Mouse (Mus musculus) kidney, embryonic 15.5 days (tissue): Measurements from ENCODE around the gene Gm10160. TPM values are rescaled to one million over a fixed set of nuclear protein-coding genes. Genes with fewer than 3 reads are reported as not detected.

Source experiments
- ATAC-seq: fragments of 200-750 bp; cut with Nextera tagmentation; replicated peaks from 2 replicates; pipeline ENCODE4 v1.8.0; 2017; ENCODE audit warnings: moderate TSS enrichment; ENCODE audit not compliant: low FRiP score
- H3K27ac ChIP-seq: fragments of 300-500 bp; sonication (generic); 2 replicates; pipeline ENCODE4 v1.5.1; 2015; ENCODE audit warnings: mild to moderate bottlenecking, inconsistent platforms
- H3K27me3 ChIP-seq: fragments of 300-500 bp; sonication (generic); 2 replicates; pipeline ENCODE4 v1.6.1; 2015; ENCODE audit warnings: inconsistent platforms
- H3K36me3 ChIP-seq: fragments of 300-500 bp; sonication (generic); 2 replicates; pipeline ENCODE4 v1.6.1; 2015; ENCODE audit warnings: inconsistent platforms
- H3K4me1 ChIP-seq: fragments of 300-500 bp; sonication (generic); 2 replicates; pipeline ENCODE4 v1.6.1; 2015; ENCODE audit warnings: inconsistent platforms
- H3K4me2 ChIP-seq: fragments of 300-500 bp; sonication (generic); 2 replicates; pipeline ENCODE4 v1.6.1; 2015; ENCODE audit warnings: moderate library complexity, mild to moderate bottlenecking, inconsistent platforms
- H3K4me3 ChIP-seq: fragments of 300-500 bp; sonication (generic); replicated peaks from 2 replicates; pipeline ENCODE4 v1.5.1; 2015; ENCODE audit warnings: mild to moderate bottlenecking, inconsistent platforms
- H3K9ac ChIP-seq: fragments of 300-500 bp; sonication (generic); 2 replicates; pipeline ENCODE4 v1.6.1; 2015; ENCODE audit warnings: mild to moderate bottlenecking, inconsistent platforms
- H3K9me3 ChIP-seq: fragments of 300-500 bp; sonication (generic); replicated peaks from 2 replicates; pipeline ENCODE4 v1.6.1; 2016; ENCODE audit warnings: inconsistent platforms
- WGBS: fragments of 180-500 bp; shearing (Covaris S2); methylation state at CpG from one replicate; pipeline ENCODE4 v1.1.7; 2015; ENCODE audit warnings: mixed read lengths; 5-methylcytosine and 5-hydroxymethylcytosine counted together
- polyA plus RNA-seq: library from polyadenylated mRNA; unstranded; fragments of >200 nt; fragmentation: Nextera tagmentation; extraction: Ambion mirVana; gene quantifications from 2 replicates; pipeline ENCODE4 v1.2.1, GENCODE M21; 2015

Gene Gm10160
- polyA plus RNA-seq, 1 experiment from 2014 or later, result not detected

- Histone ChIP-seq H3K36me3 (0 out of 2 replicates have a peak, but pooled peaks cover 8% of the 10 kb centered on the region), H3K4me1 (0 out of 2 replicates have a peak, but pooled peaks cover 5% of the 10 kb centered on the region), H3K27me3 (no peaks in the 10 kb centered on the region), H3K4me3 (no peak overlapping the region), H3K27ac (no peak overlapping the region), H3K4me2 (no peak overlapping the region), H3K9ac (no peak overlapping the region), H3K9me3 (no peaks in the 10 kb centered on the region)
- 31% methylated on average over 6 of the region's 6 CpGs for WGBS
- ATAC-seq, result peak; percentile 80
Measured at GRCm38 (mm10) chr7:81868158-81868557, 12.6 kb upstream of the Gm10160 start.

DNA sequence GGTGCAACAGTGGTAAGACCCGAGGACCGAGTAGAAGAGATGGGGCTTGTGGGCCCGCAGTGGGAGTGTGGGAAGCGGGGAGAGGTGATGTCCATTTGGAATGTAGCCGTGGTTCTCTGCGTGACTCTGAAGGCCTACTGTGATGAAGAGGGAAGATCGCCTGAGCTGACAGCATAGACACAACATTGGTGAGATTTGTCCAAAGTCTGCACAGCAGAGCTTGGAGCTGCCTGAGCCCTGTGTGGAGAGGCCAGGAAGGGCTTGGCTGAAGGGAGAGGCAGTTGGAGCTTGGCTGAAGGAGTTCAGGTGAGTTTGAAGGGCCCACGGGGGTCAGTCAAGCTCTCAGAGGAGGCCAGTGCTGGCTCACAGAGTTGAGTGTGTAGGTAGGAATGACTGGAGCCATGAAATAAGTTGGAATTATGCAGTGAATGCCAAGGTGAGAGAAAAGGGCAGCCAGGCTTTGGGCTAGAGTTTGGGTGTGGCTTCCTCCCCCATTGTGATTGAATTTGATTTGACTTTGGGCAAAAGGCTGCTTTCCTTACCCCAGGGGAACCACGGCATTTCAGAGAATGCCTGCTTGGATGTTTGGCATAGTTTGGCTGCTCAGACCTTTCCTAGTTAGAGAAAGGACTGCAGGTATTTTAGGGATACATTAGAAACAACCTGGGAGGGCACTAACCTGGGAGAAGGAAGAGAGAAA, 11.8 kb upstream of the Gm10160 start:
- no peak overlapping the region for H3K27ac ChIP-seq
- WGBS, result 89% methylated on average over 9 of the region's 9 CpGs
- 0 out of 2 replicates have a peak, but pooled peaks cover 6% of the 10 kb centered on the region for H3K4me1 ChIP-seq
- no peaks in the 10 kb centered on the region for H3K27me3 ChIP-seq
- no peaks in the 10 kb centered on the region for H3K9me3 ChIP-seq
- ATAC-seq, result no peak
- H3K4me3 ChIP-seq, result no peak overlapping the region
- H3K4me2 ChIP-seq, result no peak overlapping the region
- 0 out of 2 replicates have a peak, but pooled peaks cover 8% of the 10 kb centered on the region for H3K36me3 ChIP-seq
- H3K9ac ChIP-seq, result no peak overlapping the region

GRCm38 (mm10) chr7:81865937-81866336, 10.3 kb upstream of the Gm10160 start:
- H3K27me3 ChIP-seq, result no peaks in the 10 kb centered on the region
- no peaks in the 10 kb centered on the region for H3K9me3 ChIP-seq
- 93% methylated on average over 6 of the region's 6 CpGs for WGBS
- no peak overlapping the region for H3K27ac ChIP-seq
- 0 out of 2 replicates have a peak, but pooled peaks cover 2% of the 10 kb centered on the region for H3K36me3 ChIP-seq
- H3K9ac ChIP-seq, result no peak overlapping the region
- H3K4me2 ChIP-seq, result no peak overlapping the region
- H3K4me3 ChIP-seq, result no peak overlapping the region
- no peak for ATAC-seq
- 0 out of 2 replicates have a peak, but pooled peaks cover 6% of the 10 kb centered on the region for H3K4me1 ChIP-seq

DNA sequence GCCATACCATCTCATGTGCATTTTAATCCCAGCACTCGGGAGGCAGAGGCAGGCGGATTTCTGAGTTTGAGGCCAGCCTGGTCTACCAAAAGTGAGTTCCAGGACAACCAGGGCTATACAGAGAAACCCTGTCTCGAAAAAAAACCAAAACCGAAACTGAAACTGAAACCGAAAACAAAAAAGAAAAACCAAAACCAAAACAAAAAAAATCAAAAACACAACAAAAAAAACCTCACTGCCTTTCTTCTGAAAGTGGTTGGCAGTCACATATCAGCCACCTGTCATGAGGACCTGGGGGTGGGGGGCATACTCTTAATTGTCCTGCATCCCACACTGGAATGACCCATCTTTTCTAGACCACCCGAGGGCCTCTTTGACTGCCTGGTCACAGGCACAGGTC, 9.0 kb upstream of the Gm10160 start:
- Histone ChIP-seq H3K4me2 (no peak overlapping the region), H3K4me3 (no peak overlapping the region), H3K27ac (no peak overlapping the region), H3K27me3 (peaks cover 9% of the 10 kb centered on the region), H3K4me1 (peaks cover 20% of the 10 kb centered on the region), H3K36me3 (0 out of 2 replicates have a peak, but pooled peaks cover 2% of the 10 kb centered on the region), H3K9ac (no peak overlapping the region), H3K9me3 (no peaks in the 10 kb centered on the region)
- WGBS, result 87% methylated on average over 6 of the region's 6 CpGs
- ATAC-seq, result no peak

DNA sequence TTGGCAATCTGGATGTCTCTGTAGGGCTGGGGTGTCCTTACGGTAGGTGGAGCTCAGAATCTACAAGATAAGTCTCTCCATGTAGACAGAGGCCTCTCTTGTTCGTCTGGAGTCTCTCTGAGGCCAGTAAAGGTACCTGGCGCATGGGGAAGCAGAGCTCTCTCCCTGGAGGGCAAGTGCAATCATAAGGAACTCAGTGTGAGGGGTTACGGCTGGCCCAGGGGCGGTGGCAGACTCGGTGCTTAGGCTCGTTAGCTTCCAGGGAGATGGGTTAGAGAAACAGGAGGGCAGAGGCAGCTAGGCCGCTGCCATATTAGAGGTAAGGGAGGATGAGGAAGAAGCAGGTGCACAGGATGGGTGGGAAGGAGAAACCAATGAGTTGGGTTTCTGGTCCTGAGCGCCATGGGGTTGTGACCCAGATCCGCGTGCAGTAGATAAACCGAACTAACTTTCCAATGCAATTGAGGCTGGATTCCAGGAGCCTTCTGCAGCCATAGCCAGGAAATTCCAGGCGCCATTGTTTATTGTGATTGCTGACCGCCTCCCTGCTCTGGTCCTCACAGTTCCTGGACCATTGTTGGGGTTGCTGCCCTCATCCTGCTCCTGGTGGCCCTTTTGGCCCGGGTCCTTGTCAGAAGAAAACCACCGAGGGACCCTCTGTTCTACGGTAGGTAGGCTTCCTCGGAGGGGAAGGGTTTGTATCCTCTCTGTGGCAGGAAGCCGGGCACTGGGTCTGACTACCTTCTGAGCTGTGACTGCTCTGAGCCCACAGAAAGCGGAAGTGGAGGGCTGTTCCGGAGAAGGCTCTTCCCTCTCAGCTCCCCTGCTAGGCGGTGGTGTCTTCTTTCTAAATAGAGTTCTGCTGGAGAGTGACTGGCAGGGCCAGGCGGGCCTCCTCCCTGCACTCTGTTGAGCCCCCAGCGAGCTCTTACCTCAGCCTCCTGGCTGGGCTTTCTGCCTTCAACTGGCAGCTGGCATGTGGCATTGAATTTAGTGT, 7.3 kb upstream of the Gm10160 start:
- no peaks in the 10 kb centered on the region for H3K9me3 ChIP-seq
- H3K9ac ChIP-seq, result no peak overlapping the region
- H3K4me2 ChIP-seq, result no peak overlapping the region
- peaks cover 17% of the 10 kb centered on the region for H3K27me3 ChIP-seq
- WGBS, result 65% methylated on average over 24 of the region's 24 CpGs
- H3K36me3 ChIP-seq, result 0 out of 2 replicates have a peak, but pooled peaks cover 2% of the 10 kb centered on the region
- H3K4me3 ChIP-seq, result no peak overlapping the region
- no peak for ATAC-seq
- peak overlapping the region; percentile 49; the same call in 1 of the 2 replicates for H3K27ac ChIP-seq
- peaks cover 32% of the 10 kb centered on the region for H3K4me1 ChIP-seq

- Histone ChIP-seq H3K4me2 (no peak overlapping the region), H3K27ac (no peak overlapping the region), H3K27me3 (peaks cover 26% of the 10 kb centered on the region), H3K4me3 (no peak overlapping the region), H3K9ac (no peak overlapping the region), H3K36me3 (0 out of 2 replicates have a peak, but pooled peaks cover 2% of the 10 kb centered on the region), H3K9me3 (no peaks in the 10 kb centered on the region), H3K4me1 (peaks cover 34% of the 10 kb centered on the region)
- 74% methylated on average over 4 of the region's 4 CpGs for WGBS
- no peak for ATAC-seq
Measured at GRCm38 (mm10) chr7:81861921-81862320, 6.3 kb upstream of the Gm10160 start.

GRCm38 (mm10) chr7:81861461-81861860, 5.9 kb upstream of the Gm10160 start:
- H3K4me1 ChIP-seq, result peaks cover 34% of the 10 kb centered on the region
- no peaks in the 10 kb centered on the region for H3K9me3 ChIP-seq
- H3K27ac ChIP-seq, result no peak overlapping the region
- H3K4me3 ChIP-seq, result no peak overlapping the region
- 79% methylated on average over 2 of the region's 2 CpGs for WGBS
- no peak for ATAC-seq
- H3K36me3 ChIP-seq, result 0 out of 2 replicates have a peak, but pooled peaks cover 2% of the 10 kb centered on the region
- no peak overlapping the region for H3K9ac ChIP-seq
- H3K27me3 ChIP-seq, result peaks cover 26% of the 10 kb centered on the region
- no peak overlapping the region for H3K4me2 ChIP-seq

- no peak for ATAC-seq
- Histone ChIP-seq H3K4me3 (no peak overlapping the region), H3K36me3 (0 out of 2 replicates have a peak, but pooled peaks cover 2% of the 10 kb centered on the region), H3K9ac (no peak overlapping the region), H3K27ac (0 out of 2 replicates have a peak overlapping the region, but pooled peaks have one; percentile 41), H3K4me1 (peaks cover 34% of the 10 kb centered on the region), H3K4me2 (peak overlapping the region; percentile 94), H3K9me3 (no peaks in the 10 kb centered on the region), H3K27me3 (peaks cover 26% of the 10 kb centered on the region)
- WGBS, result 64% methylated on average over 5 of the region's 5 CpGs
Measured at GRCm38 (mm10) chr7:81860996-81861395, 5.4 kb upstream of the Gm10160 start.

- ATAC-seq, result no peak
- H3K4me3 ChIP-seq, result peak overlapping the region; percentile 56
- peak overlapping the region; percentile 41; the same call in 1 of the 2 replicates for H3K27ac ChIP-seq
- peak overlapping the region; percentile 94 for H3K4me2 ChIP-seq
- H3K9ac ChIP-seq, result no peak overlapping the region
- peaks cover 26% of the 10 kb centered on the region for H3K27me3 ChIP-seq
- H3K36me3 ChIP-seq, result no peaks in the 10 kb centered on the region
- H3K9me3 ChIP-seq, result no peaks in the 10 kb centered on the region
- H3K4me1 ChIP-seq, result peaks cover 34% of the 10 kb centered on the region
- 38% methylated on average over 11 of the region's 11 CpGs for WGBS
Measured at GRCm38 (mm10) chr7:81860071-81860470, 4.5 kb upstream of the Gm10160 start.

GRCm38 (mm10) chr7:81858968-81859721, 3.6 kb upstream of the Gm10160 start, which contains the start of gene Tm6sf1:
TSS of gene Tm6sf1 (plus strand) at chr7:81859001.
- Histone ChIP-seq H3K36me3 (no peaks in the 10 kb centered on the region), H3K27me3 (peaks cover 26% of the 10 kb centered on the region), H3K9ac (peak within 1 kb of the TSS; percentile 59), H3K9me3 (no peaks in the 10 kb centered on the region), H3K4me2 (peak within 1 kb of the TSS; percentile 94), H3K4me1 (peaks cover 34% of the 10 kb centered on the region), H3K27ac (peak within 1 kb of the TSS; percentile 43), H3K4me3 (peak within 1 kb of the TSS; percentile 56)
- WGBS, result under 1% methylated on average over 64 of the region's 64 CpGs
- peak; percentile 68 for ATAC-seq

DNA sequence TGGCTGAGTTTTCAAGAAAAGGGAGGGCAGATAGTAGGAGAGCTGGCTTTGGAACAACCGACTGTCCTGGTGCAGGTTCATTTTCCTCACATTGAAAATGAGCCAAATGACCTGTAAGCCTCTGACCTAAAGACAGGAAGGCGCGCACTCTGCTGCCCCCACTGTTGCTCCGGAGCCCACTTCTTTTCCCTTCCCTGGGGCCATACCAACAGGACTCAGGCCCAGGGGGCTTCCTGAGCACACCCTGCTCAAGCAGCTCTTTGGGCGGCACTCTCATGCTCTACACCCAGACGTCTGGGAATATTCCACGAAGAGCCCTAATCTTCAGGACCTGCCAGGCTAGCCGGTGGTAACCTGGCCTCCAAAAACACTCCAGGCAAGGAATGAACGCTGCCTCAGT, 2.6 kb upstream of the Gm10160 start:
- H3K9ac ChIP-seq, result no peak overlapping the region

More for the DNA sequence above, 2.6 kb upstream of the Gm10160 start:
- WGBS, result 5% methylated on average over 9 of the region's 9 CpGs
- Histone ChIP-seq H3K9me3 (no peaks in the 10 kb centered on the region), H3K27me3 (peaks cover 26% of the 10 kb centered on the region), H3K4me1 (peaks cover 34% of the 10 kb centered on the region), H3K27ac (no peak overlapping the region), H3K36me3 (no peaks in the 10 kb centered on the region), H3K4me2 (peak overlapping the region; percentile 94), H3K4me3 (no peak overlapping the region; the same call in 1 of the 2 replicates)
- no peak for ATAC-seq
